8 mouse cellular contexts compared by ENCODE assay signal in genomic region chr2:105674061-105674874, GRCm38 (mm10). TPM values are rescaled to one million over a fixed set of nuclear protein-coding genes. Genes with fewer than 3 reads are reported as not detected.
A peak's percentile ranks its signal among the peaks of the same experiment; 100 is the strongest.
DNase-seq lines count a peak whose midpoint lies in the region; ATAC-seq and TF ChIP-seq lines count a peak whose summit lies in the region.

No protein-coding gene starts in this region.

- H3K4me2 ChIP-seq in kidney, embryonic 14.5 days (replicated peaks; ENCODE audit: low read depth, low read length): peak overlapping the region; percentile 41
- peak overlapping the region; percentile 61 for H3K4me2 ChIP-seq in limb, embryonic 14.5 days (replicated peaks; ENCODE audit: low read depth, low read length, severe bottlenecking)
- H3K4me2 ChIP-seq in midbrain, postnatal 0 days (ENCODE audit: low read depth, low read length, poor library complexity, severe bottlenecking): peak overlapping the region; percentile 44

- H3K27me3 ChIP-seq in kidney, embryonic 14.5 days (ENCODE audit: control insufficient read depth, insufficient read depth, low read length): peaks cover 93% of the 10 kb centered on the region
- peaks cover 97% of the 10 kb centered on the region for H3K27me3 ChIP-seq in forebrain, embryonic 10.5 days (ENCODE audit: poor library complexity, severe bottlenecking)
- peaks cover 100% of the 10 kb centered on the region for H3K27me3 ChIP-seq in limb, embryonic 14.5 days (ENCODE audit: control insufficient read depth, insufficient read depth, low read length)
- H3K27me3 ChIP-seq in midbrain, postnatal 0 days (ENCODE audit: insufficient read depth, low read length): peaks cover 87% of the 10 kb centered on the region

- no peaks in the 10 kb centered on the region for H3K9me3 ChIP-seq in kidney, embryonic 14.5 days (ENCODE audit: control insufficient read depth, low read length)
- H3K9me3 ChIP-seq in forebrain, embryonic 10.5 days: no peaks in the 10 kb centered on the region
- H3K9me3 ChIP-seq in limb, embryonic 14.5 days (ENCODE audit: control insufficient read depth, low read length): no peaks in the 10 kb centered on the region
- no peaks in the 10 kb centered on the region for H3K9me3 ChIP-seq in midbrain, postnatal 0 days (ENCODE audit: low read length)

- H3K27ac ChIP-seq in kidney, embryonic 14.5 days (ENCODE audit: low read depth, low read length): no peak overlapping the region
- peak overlapping the region; percentile 99 for H3K27ac ChIP-seq in forebrain, embryonic 10.5 days
- H3K27ac ChIP-seq in limb, embryonic 14.5 days (replicated peaks; ENCODE audit: low read depth, low read length): no peak overlapping the region
- no peak overlapping the region for H3K27ac ChIP-seq in midbrain, postnatal 0 days (ENCODE audit: low read depth, low read length)

- H3K36me3 ChIP-seq in kidney, embryonic 14.5 days (ENCODE audit: control insufficient read depth, insufficient read depth, low read length): no peaks in the 10 kb centered on the region
- H3K36me3 ChIP-seq in forebrain, embryonic 10.5 days (replicated peaks): peaks cover 14% of the 10 kb centered on the region
- H3K36me3 ChIP-seq in limb, embryonic 14.5 days (ENCODE audit: control insufficient read depth, insufficient read depth, low read length): no peaks in the 10 kb centered on the region
- no peaks in the 10 kb centered on the region for H3K36me3 ChIP-seq in midbrain, postnatal 0 days (ENCODE audit: insufficient read depth, low read length)

- TF ChIP-seq CTCF in midbrain, postnatal 0 days (IDR thresholded peaks at IDR 0.05): no peak

- TF ChIP-seq POLR2A in limb, embryonic 14.5 days (IDR thresholded peaks at IDR 0.05; ENCODE audit: borderline replicate concordance, extremely low read depth, insufficient read depth, insufficient read length): no peak

- peak overlapping the region; percentile 27; the same call in 1 of the 2 replicates for H3K4me3 ChIP-seq in kidney, embryonic 14.5 days (ENCODE audit: low read length)
- H3K4me3 ChIP-seq in forebrain, embryonic 10.5 days: peak overlapping the region; percentile 88
- peak overlapping the region; percentile 37 for H3K4me3 ChIP-seq in limb, embryonic 14.5 days (replicated peaks; ENCODE audit: low read length)
- peak overlapping the region; percentile 20 for H3K4me3 ChIP-seq in midbrain, postnatal 0 days (ENCODE audit: low read depth, low read length)

- ATAC-seq in kidney, embryonic 14.5 days (ENCODE audit: low FRiP score, low TSS enrichment): no peak
- ATAC-seq in limb, embryonic 14.5 days (ENCODE audit: low FRiP score, low read depth): no peak
- ATAC-seq in midbrain, postnatal 0 days (ENCODE audit: low FRiP score): peak; percentile 6

- peaks cover 12% of the 10 kb centered on the region for H3K4me1 ChIP-seq in kidney, embryonic 14.5 days (ENCODE audit: control insufficient read depth, insufficient read depth, low read length)
- H3K4me1 ChIP-seq in forebrain, embryonic 10.5 days: peaks cover 86% of the 10 kb centered on the region
- H3K4me1 ChIP-seq in limb, embryonic 14.5 days (ENCODE audit: control insufficient read depth, insufficient read depth, low read length): peaks cover 16% of the 10 kb centered on the region
- no peaks in the 10 kb centered on the region for H3K4me1 ChIP-seq in midbrain, postnatal 0 days (ENCODE audit: insufficient read depth, low read length)

- DNase-seq in kidney, adult 9 months: no peak
- peak; percentile 67 for DNase-seq in forebrain, embryonic 10.5 days (ENCODE audit: extremely low spot score, low spot score)
- no peak for DNase-seq in limb, embryonic 14.5 days (ENCODE audit: low spot score)
- peak; percentile 65 for DNase-seq in midbrain, postnatal 0 days (ENCODE audit: low spot score)
- no peak for DNase-seq in ovary, postnatal 36 days (ENCODE audit: low spot score)
- no peak for DNase-seq in spleen, postnatal 36 days (ENCODE audit: low spot score in 2 of 2)
- DNase-seq in adrenal gland, postnatal 4 days (ENCODE audit: low spot score in 2 of 2): no peak

- no peak overlapping the region for H3K9ac ChIP-seq in kidney, embryonic 14.5 days (ENCODE audit: low read depth, low read length)
- no peak overlapping the region for H3K9ac ChIP-seq in limb, embryonic 14.5 days (ENCODE audit: low read depth, low read length, severe bottlenecking)
- no peak overlapping the region for H3K9ac ChIP-seq in midbrain, postnatal 0 days (replicated peaks; ENCODE audit: low read length, poor library complexity, severe bottlenecking)

- 2% methylated on average over 36 of the region's 36 CpGs for WGBS in kidney, embryonic 14.5 days
- WGBS in forebrain, embryonic 10.5 days: under 1% methylated on average over 36 of the region's 36 CpGs
- 1% methylated on average over 36 of the region's 36 CpGs for WGBS in limb, embryonic 14.5 days
- WGBS in midbrain, postnatal 0 days: 5% methylated on average over 36 of the region's 36 CpGs

RNA-seq across cellular contexts. Expression of gene Pax6, which starts 5.6 kb away (rescaled TPM):
- 0.12 and 0.46 TPM in 2 replicates for polyA plus RNA-seq in kidney, embryonic 14.5 days (2014; fragmentation: Nextera tagmentation; extraction: Ambion mirVana)
- 76.8 and 79.6 TPM in 2 replicates for polyA plus RNA-seq in forebrain, embryonic 10.5 days (2016; fragmentation: Nextera tagmentation; extraction: Ambion mirVana)
- 0.36 and 0.44 TPM in 2 replicates for polyA plus RNA-seq in limb, embryonic 14.5 days (2012; rRNA removed)
- 0.23 and 0.48 TPM in 2 replicates for polyA plus RNA-seq in limb, embryonic 14.5 days (2014; fragmentation: Nextera tagmentation; extraction: Ambion mirVana)
- 15.4 and 27.1 TPM in 2 replicates for total RNA-seq in midbrain, postnatal 0 days (2014; rRNA removed)
- polyA plus RNA-seq in midbrain, postnatal 0 days (2015; fragmentation: Nextera tagmentation; extraction: Ambion mirVana): 6.9 and 11.3 TPM in 2 replicates
- total RNA-seq in adrenal gland, postnatal 4 days (2021): 1 to 10 TPM; 1.1 to 4.5 TPM

Comparison
In these comparisons a context has a peak if more than half of its experiments do, and no peak if none do; other contexts are left out.
1. H3K4me3 ChIP-seq: peak in every context shown above with its lines; median percentile 88 in forebrain, embryonic 10.5 days; 37 in limb, embryonic 14.5 days; 27 in kidney, embryonic 14.5 days; 20 in midbrain, postnatal 0 days.
2. DNase-seq: peak in forebrain, embryonic 10.5 days (single experiment) and midbrain, postnatal 0 days (single experiment); none in kidney, adult 9 months (single experiment), limb, embryonic 14.5 days (single experiment), ovary, postnatal 36 days (single experiment), spleen, postnatal 36 days (0 of 2) and adrenal gland, postnatal 4 days (0 of 2).
3. Peak in every context shown above with its lines, with median percentiles within 50 percentile points of each other: H3K4me2 ChIP-seq.